Mouse (Mus musculus): ENCODE measurements at regions not wholly inside any gene's neighbourhood (a gene's known extent, or its start where the extent isn't known, plus 50 kb on each side); places are given as distances from the start of the nearest gene placed in this dataset.

DNA sequence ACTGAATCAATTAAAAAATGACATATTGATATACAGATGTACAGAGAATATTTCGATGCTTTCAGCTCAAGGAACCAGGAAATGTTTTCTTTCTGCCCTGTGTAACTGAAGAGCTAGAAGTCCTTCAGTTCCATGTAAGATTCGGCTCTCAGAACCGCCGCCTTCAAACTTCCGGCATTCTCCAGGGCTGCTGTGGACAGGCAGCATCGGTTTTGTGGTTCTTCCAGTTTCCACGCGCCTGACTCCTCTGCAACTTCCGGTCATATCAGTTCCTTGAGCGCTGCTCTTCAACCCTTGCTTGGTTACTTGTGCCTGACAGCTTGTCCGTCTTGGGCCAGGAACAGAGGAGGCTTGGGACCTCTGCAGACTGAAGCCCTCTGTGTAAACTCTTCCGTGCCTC is 53.0 kb upstream of the Cep78 start:
- Histone ChIP-seq H3K27ac (no peak overlapping the region), H3K9me3 (ENCODE audit: control insufficient read depth, low read length) (no peaks in the 10 kb centered on the region), H3K4me2 (ENCODE audit: low read depth) (no peak overlapping the region), H3K9ac (replicated peaks) (no peak overlapping the region), H3K36me3 (replicated peaks; ENCODE audit: control insufficient read depth, insufficient read depth, low read depth) (no peaks in the 10 kb centered on the region), H3K4me3 (ENCODE audit: insufficient read depth in 1 of 2, low read depth in 2 of 2, low read length in 2 of 2) (no peak overlapping the region), H3K4me1 (replicated peaks; ENCODE audit: control insufficient read depth in 2 of 2, insufficient read depth in 2 of 2, low read length in 1 of 2) (no peaks in the 10 kb centered on the region), H3K27me3 (ENCODE audit: control insufficient read depth, insufficient read depth, low read length) (no peaks in the 10 kb centered on the region)
- TF ChIP-seq CTCF (IDR thresholded peaks at IDR 0.05; ENCODE audit: low read depth) (no peak), EP300 (IDR thresholded peaks at IDR 0.05; ENCODE audit: low read depth) (no peak)
- WGBS (ENCODE audit: insufficient replicate concordance) = 62% methylated on average over 12 of the region's 12 CpGs
- DNase-seq (ENCODE audit: low read depth in 3 of 3, low spot score in 3 of 3) (no peak), ATAC-seq (ENCODE audit: insufficient read depth) (no peak)
